8 mouse cellular contexts compared by ENCODE assay signal in the genomic region with DNA sequence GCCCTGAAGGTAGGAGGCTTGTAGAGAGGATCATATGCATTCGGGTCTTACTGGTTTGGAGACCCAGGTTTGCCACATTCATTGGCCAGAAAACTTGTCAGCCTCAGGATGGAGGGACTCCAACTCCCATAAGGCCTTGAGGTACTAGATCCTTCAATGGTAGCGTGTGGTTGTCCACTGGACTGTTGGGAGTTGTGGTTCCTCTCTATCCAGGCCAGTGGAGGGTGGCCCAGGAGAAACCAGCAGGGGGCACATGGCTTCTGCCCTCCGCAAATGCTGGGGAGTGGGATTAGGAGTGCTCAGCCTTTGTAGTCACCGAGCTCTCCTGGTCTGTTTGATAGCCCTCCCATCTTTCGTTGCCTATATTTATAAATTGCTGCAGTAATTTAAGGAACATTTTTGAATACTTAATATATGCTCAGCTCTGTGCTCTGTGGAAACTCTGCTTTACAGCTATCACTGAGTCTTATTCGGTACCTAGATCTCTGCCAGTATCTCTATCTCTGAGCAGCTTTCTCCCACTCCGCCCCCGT. TPM values are rescaled to one million over a fixed set of nuclear protein-coding genes. Genes with fewer than 3 reads are reported as not detected.
DNase-seq lines count a peak whose midpoint lies in the region; ATAC-seq and TF ChIP-seq lines count a peak whose summit lies in the region.

No protein-coding gene starts in this region.

- peak overlapping the region; percentile 41 for H3K9ac ChIP-seq in embryonic facial prominence, embryonic 14.5 days (ENCODE audit: low read depth, low read length)
- 0 out of 2 replicates have a peak overlapping the region, but pooled peaks have one; percentile 21 for H3K9ac ChIP-seq in limb, embryonic 14.5 days (ENCODE audit: low read depth, low read length, severe bottlenecking)
- H3K9ac ChIP-seq in midbrain, embryonic 15.5 days: peak overlapping the region; percentile 38

- peak; percentile 87 for ATAC-seq in embryonic facial prominence, embryonic 14.5 days (ENCODE audit: low read depth)
- peak; percentile 60 for ATAC-seq in limb, embryonic 14.5 days (ENCODE audit: low FRiP score, low read depth)
- ATAC-seq in midbrain, embryonic 15.5 days (replicated peaks): peak; percentile 81

- H3K4me2 ChIP-seq in embryonic facial prominence, embryonic 14.5 days (ENCODE audit: low read depth, low read length): peak overlapping the region; percentile 85
- H3K4me2 ChIP-seq in limb, embryonic 14.5 days (replicated peaks; ENCODE audit: low read depth, low read length, severe bottlenecking): peak overlapping the region; percentile 89
- H3K4me2 ChIP-seq in midbrain, embryonic 15.5 days: peak overlapping the region; percentile 73

- H3K4me3 ChIP-seq in embryonic facial prominence, embryonic 14.5 days (ENCODE audit: low read depth, low read length): peak overlapping the region; percentile 69
- H3K4me3 ChIP-seq in limb, embryonic 14.5 days (replicated peaks; ENCODE audit: low read length): peak overlapping the region; percentile 79
- peak overlapping the region; percentile 74 for H3K4me3 ChIP-seq in midbrain, embryonic 15.5 days

- TF ChIP-seq POLR2A in limb, embryonic 14.5 days (IDR thresholded peaks at IDR 0.05; ENCODE audit: borderline replicate concordance, extremely low read depth, insufficient read depth, insufficient read length): no peak

- peak overlapping the region; percentile 94 for H3K27ac ChIP-seq in embryonic facial prominence, embryonic 14.5 days (replicated peaks; ENCODE audit: low read depth, low read length)
- H3K27ac ChIP-seq in limb, embryonic 14.5 days (replicated peaks; ENCODE audit: low read depth, low read length): peak overlapping the region; percentile 63
- H3K27ac ChIP-seq in midbrain, embryonic 15.5 days: peak overlapping the region; percentile 97

- H3K27me3 ChIP-seq in embryonic facial prominence, embryonic 14.5 days (replicated peaks; ENCODE audit: control insufficient read depth, insufficient read depth, low read length): no peaks in the 10 kb centered on the region
- no peaks in the 10 kb centered on the region for H3K27me3 ChIP-seq in limb, embryonic 14.5 days (ENCODE audit: control insufficient read depth, insufficient read depth, low read length)
- no peaks in the 10 kb centered on the region for H3K27me3 ChIP-seq in midbrain, embryonic 15.5 days (replicated peaks)

- no peaks in the 10 kb centered on the region for H3K9me3 ChIP-seq in embryonic facial prominence, embryonic 14.5 days (ENCODE audit: control insufficient read depth, low read length)
- H3K9me3 ChIP-seq in limb, embryonic 14.5 days (ENCODE audit: control insufficient read depth, low read length): no peaks in the 10 kb centered on the region
- no peaks in the 10 kb centered on the region for H3K9me3 ChIP-seq in midbrain, embryonic 15.5 days

- under 1% methylated on average over 8 of the region's 8 CpGs for WGBS in embryonic facial prominence, embryonic 14.5 days
- 0% methylated on average over 8 of the region's 8 CpGs for WGBS in limb, embryonic 14.5 days
- 0% methylated on average over 8 of the region's 8 CpGs for WGBS in midbrain, embryonic 15.5 days

- peak; percentile 88 for DNase-seq in A20 (ENCODE audit: low read depth, low spot score)
- DNase-seq in adrenal gland, postnatal 14 days: peak; percentile 78
- peak; percentile 93 for DNase-seq in embryonic facial prominence, embryonic 14.5 days (ENCODE audit: low spot score)
- DNase-seq in heart, adult 8-10 months (ENCODE audit: low spot score): peak; percentile 83
- peak; percentile 80 to 82 for DNase-seq in kidney, adult 8-10 months
- peak; percentile 89 for DNase-seq in limb, embryonic 14.5 days (ENCODE audit: low spot score)
- DNase-seq in spleen, adult 18-20 months: peak; percentile 52 to 60

- H3K4me1 ChIP-seq in embryonic facial prominence, embryonic 14.5 days (ENCODE audit: control insufficient read depth, insufficient read depth, low read length): peaks cover 39% of the 10 kb centered on the region
- peaks cover 49% of the 10 kb centered on the region for H3K4me1 ChIP-seq in limb, embryonic 14.5 days (ENCODE audit: control insufficient read depth, insufficient read depth, low read length)
- H3K4me1 ChIP-seq in midbrain, embryonic 15.5 days: peaks cover 74% of the 10 kb centered on the region

- H3K36me3 ChIP-seq in embryonic facial prominence, embryonic 14.5 days (ENCODE audit: control insufficient read depth, insufficient read depth, low read length): no peaks in the 10 kb centered on the region
- H3K36me3 ChIP-seq in limb, embryonic 14.5 days (ENCODE audit: control insufficient read depth, insufficient read depth, low read length): no peaks in the 10 kb centered on the region
- no peaks in the 10 kb centered on the region for H3K36me3 ChIP-seq in midbrain, embryonic 15.5 days (replicated peaks)

RNA-seq across cellular contexts. Expression of gene Dlg4, which starts 4.1 kb away (rescaled TPM):
- total RNA-seq in adrenal gland, postnatal 14 days (2021): 31.9 and 37.0 TPM in 2 replicates
- polyA plus RNA-seq in embryonic facial prominence, embryonic 14.5 days (2014; fragmentation: Nextera tagmentation; extraction: Ambion mirVana): 7.3 and 8.4 TPM in 2 replicates
- total RNA-seq in heart, adult 8-10 months (2022): 1 to 10 TPM; 3.9 to 6.3 (median 5.2) TPM
- 89.6 and 99.8 TPM in 2 replicates for polyA plus RNA-seq in limb, embryonic 14.5 days (2012; rRNA removed)
- 9.7 and 10.0 TPM in 2 replicates for polyA plus RNA-seq in limb, embryonic 14.5 days (2014; fragmentation: Nextera tagmentation; extraction: Ambion mirVana)
- 27.8 and 30.4 TPM in 2 replicates for polyA plus RNA-seq in midbrain, embryonic 15.5 days (2015; fragmentation: Nextera tagmentation; extraction: Ambion mirVana)

RNA-seq across cellular contexts. Expression of gene Acadvl, which starts 5.6 kb away (rescaled TPM):
- total RNA-seq in adrenal gland, postnatal 14 days (2021): 1,177 and 1,207 TPM in 2 replicates
- polyA plus RNA-seq in embryonic facial prominence, embryonic 14.5 days (2014; fragmentation: Nextera tagmentation; extraction: Ambion mirVana): 90.0 and 95.5 TPM in 2 replicates
- 1,000 to 10,000 TPM; 1,233 to 1,415 (median 1,285) TPM for total RNA-seq in heart, adult 8-10 months (2022)
- 52.9 and 55.4 TPM in 2 replicates for polyA plus RNA-seq in limb, embryonic 14.5 days (2012; rRNA removed)
- 71.8 and 77.0 TPM in 2 replicates for polyA plus RNA-seq in limb, embryonic 14.5 days (2014; fragmentation: Nextera tagmentation; extraction: Ambion mirVana)
- polyA plus RNA-seq in midbrain, embryonic 15.5 days (2015; fragmentation: Nextera tagmentation; extraction: Ambion mirVana): 57.2 and 57.6 TPM in 2 replicates

RNA-seq across cellular contexts. Expression of gene Dvl2, which starts 20.4 kb away (rescaled TPM):
- total RNA-seq in adrenal gland, postnatal 14 days (2021): 16.0 and 23.1 TPM in 2 replicates
- polyA plus RNA-seq in embryonic facial prominence, embryonic 14.5 days (2014; fragmentation: Nextera tagmentation; extraction: Ambion mirVana): 30.8 and 36.2 TPM in 2 replicates
- 1 to 10 TPM; 4.0 to 6.4 (median 5.1) TPM for total RNA-seq in heart, adult 8-10 months (2022)
- 65.4 and 81.0 TPM in 2 replicates for polyA plus RNA-seq in limb, embryonic 14.5 days (2012; rRNA removed)
- 40.3 and 47.0 TPM in 2 replicates for polyA plus RNA-seq in limb, embryonic 14.5 days (2014; fragmentation: Nextera tagmentation; extraction: Ambion mirVana)
- polyA plus RNA-seq in midbrain, embryonic 15.5 days (2015; fragmentation: Nextera tagmentation; extraction: Ambion mirVana): 30.4 and 31.0 TPM in 2 replicates

RNA-seq across cellular contexts. Expression of gene Phf23, which starts 25.2 kb away (rescaled TPM):
- 47.3 and 53.2 TPM in 2 replicates for total RNA-seq in adrenal gland, postnatal 14 days (2021)
- polyA plus RNA-seq in embryonic facial prominence, embryonic 14.5 days (2014; fragmentation: Nextera tagmentation; extraction: Ambion mirVana): 47.0 and 49.3 TPM in 2 replicates
- total RNA-seq in heart, adult 8-10 months (2022): 10 to 100 TPM; 21.0 to 24.9 (median 23.6) TPM
- 66.7 and 69.2 TPM in 2 replicates for polyA plus RNA-seq in limb, embryonic 14.5 days (2012; rRNA removed)
- 51.7 and 60.5 TPM in 2 replicates for polyA plus RNA-seq in limb, embryonic 14.5 days (2014; fragmentation: Nextera tagmentation; extraction: Ambion mirVana)
- polyA plus RNA-seq in midbrain, embryonic 15.5 days (2015; fragmentation: Nextera tagmentation; extraction: Ambion mirVana): 57.1 and 58.8 TPM in 2 replicates

RNA-seq across cellular contexts. Expression of gene Gabarap, which starts 29.9 kb away (rescaled TPM):
- 344 and 351 TPM in 2 replicates for total RNA-seq in adrenal gland, postnatal 14 days (2021)
- polyA plus RNA-seq in embryonic facial prominence, embryonic 14.5 days (2014; fragmentation: Nextera tagmentation; extraction: Ambion mirVana): 577 and 590 TPM in 2 replicates
- 100 to 1,000 TPM; 287 to 342 (median 325) TPM for total RNA-seq in heart, adult 8-10 months (2022)
- polyA plus RNA-seq in limb, embryonic 14.5 days (2012; rRNA removed): 431 and 477 TPM in 2 replicates
- 574 and 593 TPM in 2 replicates for polyA plus RNA-seq in limb, embryonic 14.5 days (2014; fragmentation: Nextera tagmentation; extraction: Ambion mirVana)
- polyA plus RNA-seq in midbrain, embryonic 15.5 days (2015; fragmentation: Nextera tagmentation; extraction: Ambion mirVana): 495 and 507 TPM in 2 replicates

Comparison
In these comparisons a context has a peak if more than half of its experiments do, and no peak if none do; other contexts are left out.
1. Peak in every context shown above with its lines: DNase-seq, ATAC-seq, H3K4me3 ChIP-seq and H3K27ac ChIP-seq.